Mouse (Mus musculus): ENCODE data around the gene Kifc1. TPM values are rescaled to one million over a fixed set of nuclear protein-coding genes. Genes with fewer than 3 reads are reported as not detected.

Gene Kifc1
- polyA plus RNA-seq, 1 experiment, result 32.2 TPM

DNA sequence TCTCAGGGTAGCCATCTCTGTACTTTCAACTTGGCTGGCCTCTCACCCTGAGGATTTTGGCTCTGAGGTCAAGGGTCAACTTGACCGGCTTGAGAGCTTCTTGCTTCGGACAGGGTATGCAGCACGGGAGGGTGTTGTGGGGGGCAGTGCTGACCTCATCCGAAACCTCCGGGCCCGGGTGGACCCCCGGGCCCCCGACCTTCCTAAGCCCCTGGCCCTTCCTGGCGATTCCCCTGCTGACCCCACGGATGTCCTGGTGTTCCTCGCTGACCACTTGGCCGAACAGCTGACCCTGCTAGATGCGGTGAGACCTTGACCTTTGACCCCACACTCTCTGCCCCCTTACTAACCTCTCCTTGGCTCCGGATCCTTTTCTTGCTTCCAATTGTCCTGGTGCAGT lies 42.0 kb upstream of the Kifc1 start:
- Histone ChIP-seq H3K4me2 (ENCODE audit: low read depth) (no peak overlapping the region), H3K36me3 (ENCODE audit: control insufficient read depth, insufficient read depth) (no peaks in the 10 kb centered on the region)
- TF ChIP-seq CEBPB (IDR thresholded peaks at IDR 0.05; ENCODE audit: insufficient read depth, poor library complexity, severe bottlenecking), result no peak
- no peak for TF ChIP-seq USF1 (IDR thresholded peaks at IDR 0.05; ENCODE audit: low read depth)
- no peak for TF ChIP-seq POLR2A (IDR thresholded peaks at IDR 0.05; ENCODE audit: insufficient read length, low read depth)
- TF ChIP-seq SRF (IDR thresholded peaks at IDR 0.05; ENCODE audit: control insufficient read depth, insufficient read length, low read depth), result no peak
- TF ChIP-seq TCF12 (IDR thresholded peaks at IDR 0.05; ENCODE audit: insufficient read depth, poor library complexity, severe bottlenecking), result no peak
- TF ChIP-seq MYOG (IDR thresholded peaks at IDR 0.05; ENCODE audit: control insufficient read depth in 1 of 3, insufficient read depth in 1 of 3, insufficient read length in 2 of 3, low read depth in 2 of 3), result no peak
- no peak for TF ChIP-seq MAX (IDR thresholded peaks at IDR 0.05; ENCODE audit: low read depth)
- no peak for TF ChIP-seq E2F4 (IDR thresholded peaks at IDR 0.05; ENCODE audit: insufficient read depth)
- TF ChIP-seq TCF3 (IDR thresholded peaks at IDR 0.05; ENCODE audit: insufficient read length, low read depth), result no peak
- TF ChIP-seq MYOD1 (IDR thresholded peaks at IDR 0.05; ENCODE audit: control insufficient read depth in 1 of 3, insufficient read length in 2 of 3, low read depth in 2 of 3), result no peak
- no peak for TF ChIP-seq REST (IDR thresholded peaks at IDR 0.05; ENCODE audit: insufficient read depth, insufficient read length)
- TF ChIP-seq POLR2AphosphoS2 (IDR thresholded peaks at IDR 0.05; ENCODE audit: insufficient read length, low read depth), result no peak

DNA sequence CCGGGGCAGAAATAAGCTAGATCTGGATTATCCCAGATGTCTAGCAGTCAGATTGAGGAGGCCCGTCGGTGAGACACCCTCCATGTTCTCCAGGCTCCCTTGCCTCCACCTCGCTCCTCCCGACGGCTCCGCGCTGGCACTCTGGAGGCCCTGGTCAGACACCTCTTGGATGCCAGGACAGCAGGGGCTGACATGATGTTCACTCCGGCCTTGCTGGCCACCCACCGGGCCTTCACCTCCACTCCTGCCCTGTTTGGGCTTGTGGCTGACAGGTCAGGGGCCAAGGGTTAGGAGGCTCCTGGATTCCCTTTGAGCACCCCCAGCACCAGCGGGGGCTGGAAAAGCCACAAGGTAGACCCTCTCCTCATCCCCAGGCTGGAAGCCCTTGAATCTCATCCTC lies 41.5 kb upstream of the Kifc1 start:
- no peak overlapping the region for H3K4me3 ChIP-seq
- H3K4me2 ChIP-seq (ENCODE audit: low read depth), result no peak overlapping the region
- TF ChIP-seq MYOG (IDR thresholded peaks at IDR 0.05; ENCODE audit: control insufficient read depth in 1 of 3, insufficient read depth in 1 of 3, insufficient read length in 2 of 3, low read depth in 2 of 3) (no peak), TCF3 (IDR thresholded peaks at IDR 0.05; ENCODE audit: insufficient read length, low read depth) (no peak), SRF (IDR thresholded peaks at IDR 0.05; ENCODE audit: control insufficient read depth, insufficient read length, low read depth) (no peak), POLR2A (IDR thresholded peaks at IDR 0.05; ENCODE audit: insufficient read length, low read depth) (no peak), TCF12 (IDR thresholded peaks at IDR 0.05; ENCODE audit: insufficient read depth, poor library complexity, severe bottlenecking) (no peak), MAX (IDR thresholded peaks at IDR 0.05; ENCODE audit: low read depth) (no peak), MYOD1 (IDR thresholded peaks at IDR 0.05; ENCODE audit: control insufficient read depth in 1 of 3, insufficient read length in 2 of 3, low read depth in 2 of 3) (no peak), E2F4 (IDR thresholded peaks at IDR 0.05; ENCODE audit: insufficient read depth) (no peak), REST (IDR thresholded peaks at IDR 0.05; ENCODE audit: insufficient read depth, insufficient read length) (no peak), CEBPB (IDR thresholded peaks at IDR 0.05; ENCODE audit: insufficient read depth, poor library complexity, severe bottlenecking) (no peak), USF1 (IDR thresholded peaks at IDR 0.05; ENCODE audit: low read depth) (no peak), POLR2AphosphoS2 (IDR thresholded peaks at IDR 0.05; ENCODE audit: insufficient read length, low read depth) (no peak)
- H3K79me2 ChIP-seq (ENCODE audit: control insufficient read depth, insufficient read depth), result peaks cover 16% of the 10 kb centered on the region
- H3K36me3 ChIP-seq (ENCODE audit: control insufficient read depth, insufficient read depth), result no peaks in the 10 kb centered on the region
- H3ac ChIP-seq (ENCODE audit: control insufficient read depth, insufficient read length), result no peak overlapping the region
- H3K27me3 ChIP-seq (ENCODE audit: control insufficient read depth, insufficient read depth, insufficient read length), result no peaks in the 10 kb centered on the region

More for the DNA sequence above, 42.0 kb upstream of the Kifc1 start:
- peaks cover 13% of the 10 kb centered on the region for H3K79me2 ChIP-seq (ENCODE audit: control insufficient read depth, insufficient read depth)
- H3ac ChIP-seq (ENCODE audit: control insufficient read depth, insufficient read length), result no peak overlapping the region
- no peak overlapping the region for H3K4me3 ChIP-seq
- H3K27me3 ChIP-seq (ENCODE audit: control insufficient read depth, insufficient read depth, insufficient read length), result no peaks in the 10 kb centered on the region

DNA sequence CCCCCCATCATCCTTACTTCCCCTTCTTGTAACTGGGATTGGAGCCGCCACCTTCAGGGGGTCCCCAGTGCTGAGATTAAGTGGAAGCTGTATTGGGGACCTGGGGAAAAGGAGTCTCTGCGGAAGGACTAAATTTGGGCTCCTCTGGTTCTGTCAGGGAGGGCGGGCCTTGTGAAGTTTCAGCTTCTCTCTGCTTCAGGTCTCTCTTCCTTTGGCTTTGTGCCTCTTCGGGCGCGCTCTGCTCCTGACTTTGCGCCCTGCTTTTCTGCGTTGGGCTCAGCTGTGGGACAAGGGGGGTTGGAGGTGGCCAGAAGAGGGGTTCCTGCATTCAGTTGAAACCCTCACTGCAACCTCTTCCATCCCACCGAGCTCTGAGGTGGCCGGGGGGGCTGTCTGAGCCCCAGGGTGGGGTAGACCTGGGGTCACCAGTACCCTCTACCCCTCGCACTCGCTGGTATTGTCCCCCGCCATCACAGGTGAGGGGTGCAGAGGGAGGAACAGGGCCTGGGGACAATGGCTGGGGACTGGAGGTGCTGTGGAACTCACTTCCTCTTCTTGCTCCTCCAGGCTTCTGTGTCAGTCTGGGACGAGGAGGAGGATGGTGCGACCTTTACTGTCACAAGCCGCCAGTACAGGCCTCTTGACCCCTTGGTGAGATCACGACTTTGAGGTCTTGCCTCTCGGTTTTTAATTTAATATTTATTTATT lies 40.9 kb upstream of the Kifc1 start:
- TF ChIP-seq E2F4 (IDR thresholded peaks at IDR 0.05; ENCODE audit: insufficient read depth) (no peak), REST (IDR thresholded peaks at IDR 0.05; ENCODE audit: insufficient read depth, insufficient read length) (no peak), TCF12 (IDR thresholded peaks at IDR 0.05; ENCODE audit: insufficient read depth, poor library complexity, severe bottlenecking) (no peak), TCF3 (IDR thresholded peaks at IDR 0.05; ENCODE audit: insufficient read length, low read depth) (no peak), MAX (IDR thresholded peaks at IDR 0.05; ENCODE audit: low read depth) (no peak), MYOG (IDR thresholded peaks at IDR 0.05; ENCODE audit: control insufficient read depth in 1 of 3, insufficient read depth in 1 of 3, insufficient read length in 2 of 3, low read depth in 2 of 3) (no peak), POLR2AphosphoS2 (IDR thresholded peaks at IDR 0.05; ENCODE audit: insufficient read length, low read depth) (no peak), CEBPB (IDR thresholded peaks at IDR 0.05; ENCODE audit: insufficient read depth, poor library complexity, severe bottlenecking) (no peak), MYOD1 (IDR thresholded peaks at IDR 0.05; ENCODE audit: control insufficient read depth in 1 of 3, insufficient read length in 2 of 3, low read depth in 2 of 3) (no peak), USF1 (IDR thresholded peaks at IDR 0.05; ENCODE audit: low read depth) (no peak)
- Histone ChIP-seq H3K4me2 (ENCODE audit: low read depth) (peak overlapping the region; percentile 91), H3ac (ENCODE audit: control insufficient read depth, insufficient read length) (no peak overlapping the region), H3K36me3 (ENCODE audit: control insufficient read depth, insufficient read depth) (no peaks in the 10 kb centered on the region), H3K79me2 (ENCODE audit: control insufficient read depth, insufficient read depth) (peaks cover 16% of the 10 kb centered on the region), H3K27me3 (ENCODE audit: control insufficient read depth, insufficient read depth, insufficient read length) (no peaks in the 10 kb centered on the region), H3K4me3 (peak overlapping the region; percentile 82)

DNA sequence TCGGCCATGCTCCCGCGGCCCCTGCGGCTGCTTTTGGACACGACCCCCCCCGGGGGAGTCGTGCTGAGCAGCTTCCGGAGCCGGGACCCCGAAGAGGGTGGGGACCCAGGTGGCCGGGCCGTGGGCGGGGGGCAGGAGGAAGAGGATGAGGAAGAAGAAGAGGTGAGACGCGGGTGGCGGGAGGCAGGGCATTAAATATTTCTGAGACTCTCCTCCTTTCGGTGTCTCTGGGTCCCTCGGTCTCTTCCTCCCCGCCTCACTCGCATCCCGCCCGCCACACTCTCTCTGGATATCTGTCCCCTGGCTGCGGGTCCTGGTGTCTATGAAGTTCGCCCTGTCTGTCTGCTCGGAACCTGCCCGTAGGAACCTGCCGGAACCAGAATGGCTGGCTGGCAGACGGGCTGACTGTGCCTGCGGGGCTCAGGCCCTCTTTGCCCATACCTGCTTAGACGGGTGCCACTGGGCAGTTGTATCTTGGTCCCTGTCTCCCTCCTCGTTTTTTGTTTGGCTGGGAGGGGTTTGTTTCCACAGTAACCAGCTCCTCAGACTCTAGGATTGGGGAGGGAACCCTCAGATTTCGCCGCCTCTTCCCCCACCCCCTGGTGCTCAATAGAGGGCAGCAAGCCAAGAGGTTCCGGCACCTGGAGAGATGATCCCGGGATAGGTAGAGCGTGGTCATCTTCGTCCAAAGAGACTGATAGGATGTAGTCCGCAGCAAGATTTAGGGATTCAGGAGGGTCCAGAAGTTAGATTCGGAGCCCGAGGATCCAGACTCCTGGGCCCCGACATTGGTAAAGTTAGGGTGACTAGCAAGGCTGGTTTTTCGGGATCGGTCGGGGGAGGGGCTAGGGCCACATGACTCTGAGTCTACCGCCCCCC lies 40.1 kb upstream of the Kifc1 start:
- peak overlapping the region; percentile 26 for H3ac ChIP-seq (ENCODE audit: control insufficient read depth, insufficient read length)
- H3K27me3 ChIP-seq (ENCODE audit: control insufficient read depth, insufficient read depth, insufficient read length), result no peaks in the 10 kb centered on the region
- peak overlapping the region; percentile 91 for H3K4me2 ChIP-seq (ENCODE audit: low read depth)
- H3K4me3 ChIP-seq, result peak overlapping the region; percentile 82
- H3K36me3 ChIP-seq (ENCODE audit: control insufficient read depth, insufficient read depth), result no peaks in the 10 kb centered on the region
- peaks cover 16% of the 10 kb centered on the region for H3K79me2 ChIP-seq (ENCODE audit: control insufficient read depth, insufficient read depth)
- no peak for TF ChIP-seq REST (IDR thresholded peaks at IDR 0.05; ENCODE audit: insufficient read depth, insufficient read length)
- TF ChIP-seq TCF12 (IDR thresholded peaks at IDR 0.05; ENCODE audit: insufficient read depth, poor library complexity, severe bottlenecking), result no peak
- TF ChIP-seq CEBPB (IDR thresholded peaks at IDR 0.05; ENCODE audit: insufficient read depth, poor library complexity, severe bottlenecking), result no peak
- no peak for TF ChIP-seq USF1 (IDR thresholded peaks at IDR 0.05; ENCODE audit: low read depth)
- no peak for TF ChIP-seq MYOG (IDR thresholded peaks at IDR 0.05; ENCODE audit: control insufficient read depth in 1 of 3, insufficient read depth in 1 of 3, insufficient read length in 2 of 3, low read depth in 2 of 3)
- no peak for TF ChIP-seq SRF (IDR thresholded peaks at IDR 0.05; ENCODE audit: control insufficient read depth, insufficient read length, low read depth)
- TF ChIP-seq POLR2A (IDR thresholded peaks at IDR 0.05; ENCODE audit: insufficient read length, low read depth), result no peak
- no peak for TF ChIP-seq MAX (IDR thresholded peaks at IDR 0.05; ENCODE audit: low read depth)

Measured in myocyte (in vitro differentiated cells).